Mouse (Mus musculus) kidney, postnatal 0 days (tissue): ENCODE results near the gene Arl4a. TPM values are rescaled to one million over a fixed set of nuclear protein-coding genes. Genes with fewer than 3 reads are reported as not detected.

Source experiments
- ATAC-seq: fragments of 200-750 bp; cut with Nextera tagmentation; replicated peaks from 2 replicates; pipeline ENCODE4 v1.8.0; 2017; ENCODE audit warnings: low read depth, moderate number of reproducible peaks, moderate TSS enrichment, moderate library complexity; ENCODE audit not compliant: low FRiP score
- DNase-seq: peaks from one replicate; pipeline ENCODE4 v3.0.0-alpha.2; 2016; ENCODE audit warnings: low spot score
- H3K27ac ChIP-seq: fragments of 300-500 bp; sonication (generic); 2 replicates; pipeline ENCODE4 v1.5.1; 2014; ENCODE audit warnings: mild to moderate bottlenecking
- H3K27me3 ChIP-seq: fragments of 300-500 bp; sonication (generic); 2 replicates; pipeline ENCODE4 v1.6.1; 2014; ENCODE audit warnings: low read length, mixed read lengths; ENCODE audit not compliant: insufficient read depth
- H3K36me3 ChIP-seq: fragments of 300-500 bp; sonication (generic); 2 replicates; pipeline ENCODE4 v1.6.1; 2014; ENCODE audit warnings: low read length, mixed read lengths; ENCODE audit not compliant: insufficient read depth
- H3K4me1 ChIP-seq: fragments of 300-500 bp; sonication (generic); replicated peaks from 2 replicates; pipeline ENCODE4 v1.6.1; 2014; ENCODE audit warnings: antibody characterized with exemption, low read length, mixed read lengths; ENCODE audit not compliant: insufficient read depth
- H3K4me2 ChIP-seq: fragments of 300-500 bp; sonication (generic); 2 replicates; pipeline ENCODE4 v1.6.1; 2014; ENCODE audit warnings: mild to moderate bottlenecking, low read length, moderate library complexity, mixed read lengths
- H3K4me3 ChIP-seq: fragments of 300-500 bp; sonication (generic); replicated peaks from 2 replicates; pipeline ENCODE4 v1.5.1; 2014; ENCODE audit warnings: low read depth, low read length
- H3K9ac ChIP-seq: fragments of 300-500 bp; sonication (generic); 2 replicates; pipeline ENCODE4 v1.6.1; 2014; ENCODE audit warnings: low read depth, low read length
- H3K9me3 ChIP-seq: fragments of 300-500 bp; sonication (generic); replicated peaks from 2 replicates; pipeline ENCODE4 v1.6.1; 2016; ENCODE audit warnings: low read length, inconsistent platforms, mixed read lengths
- CTCF ChIP-seq: IDR thresholded peaks from 2 replicates; pipeline ENCODE4 v1.5.1; 2016; ENCODE audit warnings: antibody characterized with exemption, low read depth, mild to moderate bottlenecking, moderate library complexity
- WGBS: fragments of 180-500 bp; shearing (Covaris S2); extraction: QIAGEN DNeasy Blood & Tissue Kit; methylation state at CpG from one replicate; pipeline ENCODE4 v1.1.7; 2014; 5-methylcytosine and 5-hydroxymethylcytosine counted together
- polyA plus RNA-seq: library from polyadenylated mRNA; unstranded; fragments of >200 nt; fragmentation: Nextera tagmentation; extraction: Ambion mirVana; gene quantifications from 2 replicates; pipeline ENCODE4 v1.2.1, GENCODE M21; 2015

Gene Arl4a
- polyA plus RNA-seq, 1 experiment from 2014 or later = 65.3 TPM

- WGBS = 56% methylated on average over 8 of the region's 8 CpGs
- no peak for DNase-seq
- no peak overlapping the region for H3K27ac ChIP-seq
- no peaks in the 10 kb centered on the region for H3K36me3 ChIP-seq
- TF ChIP-seq CTCF = no peak
- no peaks in the 10 kb centered on the region for H3K27me3 ChIP-seq
- no peaks in the 10 kb centered on the region for H3K4me1 ChIP-seq
- no peak overlapping the region for H3K4me2 ChIP-seq
- no peak overlapping the region for H3K4me3 ChIP-seq
- H3K9ac ChIP-seq = no peak overlapping the region
- peak; percentile 49; the same call in 1 of the 2 replicates for ATAC-seq
- H3K9me3 ChIP-seq = no peaks in the 10 kb centered on the region
Observed at GRCm38 (mm10) chr12:39957931-39958671, 79.7 kb downstream of the Arl4a start.

- TF ChIP-seq CTCF = no peak
- 0 out of 2 replicates have a peak, but pooled peaks have one; percentile 36 for ATAC-seq
- DNase-seq = no peak
- whole genome bisulfite sequencing = 45% methylated on average over 15 of the region's 15 CpGs
- H3K4me3 ChIP-seq = no peak overlapping the region
- no peak overlapping the region for H3K9ac ChIP-seq
- no peak overlapping the region for H3K27ac ChIP-seq
- no peaks in the 10 kb centered on the region for H3K4me1 ChIP-seq
- no peaks in the 10 kb centered on the region for H3K9me3 ChIP-seq
- no peaks in the 10 kb centered on the region for H3K36me3 ChIP-seq
- no peak overlapping the region for H3K4me2 ChIP-seq
- no peaks in the 10 kb centered on the region for H3K27me3 ChIP-seq
Observed at GRCm38 (mm10) chr12:39956396-39956795, 81.4 kb downstream of the Arl4a start.

Other genes starting within 250 kb of the Arl4a start
- 56.9 and 60.9 TPM in 2 replicates for gene Scin, start 96.2 kb upstream of the Arl4a start, polyA plus RNA-seq
- 0.13 TPM in 1 of 2 replicates, not detected in the other for gene Lsmem1, start 161.5 kb upstream of the Arl4a start, polyA plus RNA-seq
- gene Ifrd1, start 210.5 kb upstream of the Arl4a start, polyA plus RNA-seq = 107 and 119 TPM in 2 replicates